Mouse (Mus musculus) heart, embryonic 15.5 days (tissue): ENCODE measurements around the gene Pwwp2b. TPM values are rescaled to one million over a fixed set of nuclear protein-coding genes. Genes with fewer than 3 reads are reported as not detected.

ENCODE experiments used
- ATAC-seq: fragments of 200-750 bp; cut with Nextera tagmentation; replicated peaks from 2 replicates; pipeline ENCODE4 v1.8.0; 2017; ENCODE audit warnings: low read depth, moderate TSS enrichment; ENCODE audit not compliant: insufficient number of reproducible peaks, insufficient read depth, low FRiP score
- H3K27ac ChIP-seq: fragments of 300-500 bp; sonication (generic); 2 replicates; pipeline ENCODE4 v1.5.1; 2015; ENCODE audit warnings: mild to moderate bottlenecking, inconsistent platforms
- H3K27me3 ChIP-seq: fragments of 300-500 bp; sonication (generic); 2 replicates; pipeline ENCODE4 v1.6.1; 2015; ENCODE audit warnings: inconsistent platforms
- H3K36me3 ChIP-seq: fragments of 300-500 bp; sonication (generic); 2 replicates; pipeline ENCODE4 v1.6.1; 2015; ENCODE audit warnings: mild to moderate bottlenecking, inconsistent platforms
- H3K4me1 ChIP-seq: fragments of 300-500 bp; sonication (generic); replicated peaks from 2 replicates; pipeline ENCODE4 v1.6.1; 2015; ENCODE audit warnings: inconsistent platforms
- H3K4me2 ChIP-seq: fragments of 300-500 bp; sonication (generic); 2 replicates; pipeline ENCODE4 v1.6.1; 2015; ENCODE audit warnings: inconsistent platforms, mild to moderate bottlenecking, moderate library complexity
- H3K4me3 ChIP-seq: fragments of 300-500 bp; sonication (generic); 2 replicates; pipeline ENCODE4 v1.5.1; 2015; ENCODE audit warnings: mild to moderate bottlenecking, inconsistent platforms
- H3K9ac ChIP-seq: fragments of 300-500 bp; sonication (generic); 2 replicates; pipeline ENCODE4 v1.6.1; 2015; ENCODE audit warnings: mild to moderate bottlenecking, inconsistent platforms
- H3K9me3 ChIP-seq: fragments of 300-500 bp; sonication (generic); replicated peaks from 2 replicates; pipeline ENCODE4 v1.6.1; 2016; ENCODE audit warnings: inconsistent platforms
- WGBS: fragments of 180-500 bp; shearing (Covaris S2); methylation state at CpG from one replicate; pipeline ENCODE4 v1.1.7; 2015; ENCODE audit warnings: mixed read lengths; 5-methylcytosine and 5-hydroxymethylcytosine counted together
- polyA plus RNA-seq: library from polyadenylated mRNA; unstranded; fragments of >200 nt; fragmentation: Nextera tagmentation; extraction: Ambion mirVana; gene quantifications from 2 replicates; pipeline ENCODE4 v1.2.1, GENCODE M21; 2015

Gene Pwwp2b
- polyA plus RNA-seq, 1 experiment from 2014 or later: 7.0 TPM

DNA sequence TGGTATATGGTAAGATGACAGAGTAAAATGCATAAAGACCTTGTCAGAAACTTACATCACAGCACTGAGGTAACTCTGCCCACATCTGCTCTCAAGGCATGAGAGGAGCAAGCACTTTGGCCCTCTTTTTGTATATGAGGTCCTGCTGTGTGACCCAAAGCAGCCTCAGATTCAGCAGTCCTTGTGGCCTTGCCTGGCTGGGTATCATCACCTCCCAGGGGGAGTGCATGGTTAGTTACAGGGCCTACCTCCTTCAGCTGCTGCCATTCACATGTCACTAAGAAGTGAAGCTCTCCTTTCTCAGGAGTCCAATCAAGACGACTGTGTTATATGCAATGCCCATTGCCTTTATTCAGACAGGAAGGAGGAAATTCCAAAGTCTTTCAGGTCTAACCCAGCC is 32.8 kb upstream of the Pwwp2b start:
- Histone ChIP-seq H3K36me3 (no peaks in the 10 kb centered on the region), H3K4me1 (peaks cover 27% of the 10 kb centered on the region), H3K27me3 (no peaks in the 10 kb centered on the region), H3K27ac (no peak overlapping the region), H3K4me2 (no peak overlapping the region), H3K9ac (no peak overlapping the region), H3K9me3 (no peaks in the 10 kb centered on the region), H3K4me3 (no peak overlapping the region)
- 52% methylated on average over 1 of the region's 1 CpGs for WGBS
- no peak for ATAC-seq

GRCm38 (mm10) chr7:139215946-139216345 is 32.3 kb upstream of the Pwwp2b start:
- 85% methylated on average over 7 of the region's 7 CpGs for WGBS
- Histone ChIP-seq H3K4me1 (peaks cover 27% of the 10 kb centered on the region), H3K27ac (no peak overlapping the region), H3K9ac (no peak overlapping the region), H3K36me3 (no peaks in the 10 kb centered on the region), H3K4me2 (no peak overlapping the region), H3K4me3 (no peak overlapping the region), H3K27me3 (no peaks in the 10 kb centered on the region), H3K9me3 (no peaks in the 10 kb centered on the region)
- no peak for ATAC-seq

DNA sequence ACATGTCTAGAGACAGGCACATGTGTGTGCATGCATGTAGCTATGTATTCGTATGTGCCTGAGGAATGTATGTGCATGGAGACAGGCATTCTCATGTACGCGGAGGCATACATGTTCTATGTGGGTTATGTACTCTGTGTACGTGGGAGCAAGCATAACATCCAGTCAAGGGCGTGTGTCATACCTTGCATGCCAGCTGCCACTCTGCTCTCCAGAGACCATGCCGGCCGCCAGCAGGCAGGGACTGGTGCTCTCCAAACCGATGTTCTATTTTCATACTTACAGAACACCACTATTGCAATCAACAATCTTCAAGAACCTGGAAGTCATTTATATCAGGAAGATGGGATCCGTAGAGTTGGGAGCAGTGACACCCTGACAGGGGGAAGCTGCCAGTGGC is 31.8 kb upstream of the Pwwp2b start:
- 64% methylated on average over 9 of the region's 9 CpGs for WGBS
- peak overlapping the region; percentile 51; the same call in 1 of the 2 replicates for H3K27ac ChIP-seq

GRCm38 (mm10) chr7:139217046-139217445 is 31.2 kb upstream of the Pwwp2b start:
- Histone ChIP-seq H3K27ac (0 out of 2 replicates have a peak overlapping the region, but pooled peaks have one; percentile 51), H3K27me3 (no peaks in the 10 kb centered on the region), H3K4me2 (no peak overlapping the region), H3K36me3 (no peaks in the 10 kb centered on the region), H3K9me3 (no peaks in the 10 kb centered on the region), H3K9ac (no peak overlapping the region), H3K4me3 (no peak overlapping the region), H3K4me1 (peaks cover 27% of the 10 kb centered on the region)
- 76% methylated on average over 7 of the region's 7 CpGs for WGBS
- no peak for ATAC-seq

More for the DNA sequence above, 31.8 kb upstream of the Pwwp2b start:
- no peak for ATAC-seq
- Histone ChIP-seq H3K4me1 (peaks cover 27% of the 10 kb centered on the region), H3K36me3 (no peaks in the 10 kb centered on the region), H3K9me3 (no peaks in the 10 kb centered on the region), H3K4me2 (no peak overlapping the region), H3K4me3 (no peak overlapping the region), H3K9ac (no peak overlapping the region), H3K27me3 (no peaks in the 10 kb centered on the region)

DNA sequence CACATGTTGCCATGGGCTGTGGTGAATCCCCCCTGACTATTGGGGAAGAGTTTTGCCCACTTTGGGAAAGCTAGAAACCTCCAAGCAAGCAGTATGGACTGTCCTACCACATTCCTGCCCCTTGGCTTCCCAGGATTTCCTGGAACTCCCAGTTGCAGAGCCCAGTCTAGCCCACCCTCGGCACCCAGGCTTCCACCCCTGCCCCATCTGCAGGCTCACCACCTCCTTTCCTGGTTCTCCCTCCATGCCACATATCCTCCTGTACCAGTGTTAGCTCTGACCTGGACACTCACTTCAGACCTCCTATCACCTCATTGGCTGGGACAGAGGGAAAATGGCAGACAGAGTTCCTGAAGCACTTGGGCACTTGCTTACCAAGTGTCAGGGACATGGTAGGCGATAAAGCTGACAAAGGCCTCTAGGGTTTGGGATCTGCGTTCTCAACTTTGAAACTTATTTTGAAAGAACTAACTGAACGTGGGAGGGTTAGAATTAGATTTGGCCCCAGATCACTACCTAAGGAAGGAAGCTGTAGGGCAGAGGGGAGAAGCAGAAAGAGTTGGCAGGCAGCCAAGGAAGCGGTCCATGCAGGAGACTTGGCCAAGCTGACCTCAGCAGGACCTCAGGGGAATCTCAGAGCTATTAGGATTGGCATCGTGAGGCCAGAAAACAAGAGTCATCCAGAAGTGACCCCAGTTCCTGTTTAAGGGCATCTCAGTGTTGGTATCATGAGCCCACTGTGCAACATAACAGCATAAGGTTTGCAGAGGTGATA is 29.5 kb upstream of the Pwwp2b start:
- no peak overlapping the region for H3K9ac ChIP-seq
- no peaks in the 10 kb centered on the region for H3K36me3 ChIP-seq
- WGBS: 38% methylated on average over 6 of the region's 6 CpGs
- no peaks in the 10 kb centered on the region for H3K9me3 ChIP-seq
- no peak overlapping the region for H3K4me3 ChIP-seq
- H3K4me1 ChIP-seq: peaks cover 19% of the 10 kb centered on the region
- H3K27ac ChIP-seq: 0 out of 2 replicates have a peak overlapping the region, but pooled peaks have one; percentile 44
- ATAC-seq: no peak
- no peaks in the 10 kb centered on the region for H3K27me3 ChIP-seq
- H3K4me2 ChIP-seq: no peak overlapping the region

- no peaks in the 10 kb centered on the region for H3K36me3 ChIP-seq
- no peak for ATAC-seq
- H3K4me2 ChIP-seq: no peak overlapping the region
- 0 out of 2 replicates have a peak overlapping the region, but pooled peaks have one; percentile 44 for H3K27ac ChIP-seq
- H3K9ac ChIP-seq: no peak overlapping the region
- H3K9me3 ChIP-seq: no peaks in the 10 kb centered on the region
- no peak overlapping the region for H3K4me3 ChIP-seq
- H3K27me3 ChIP-seq: no peaks in the 10 kb centered on the region
- peaks cover 17% of the 10 kb centered on the region for H3K4me1 ChIP-seq
- WGBS: 82% methylated on average over 5 of the region's 5 CpGs
These were observed 28.8 kb upstream of the Pwwp2b start for GRCm38 (mm10) chr7:139219486-139219885.

GRCm38 (mm10) chr7:139220303-139220702 is 28.0 kb upstream of the Pwwp2b start:
- Histone ChIP-seq H3K9me3 (no peaks in the 10 kb centered on the region), H3K4me1 (peaks cover 22% of the 10 kb centered on the region), H3K27ac (no peak overlapping the region), H3K4me2 (no peak overlapping the region), H3K4me3 (no peak overlapping the region), H3K9ac (no peak overlapping the region), H3K36me3 (no peaks in the 10 kb centered on the region), H3K27me3 (no peaks in the 10 kb centered on the region)
- WGBS: 36% methylated on average over 2 of the region's 2 CpGs
- no peak for ATAC-seq

- no peak for ATAC-seq
- WGBS: 69% methylated on average over 5 of the region's 5 CpGs
- no peaks in the 10 kb centered on the region for H3K9me3 ChIP-seq
- H3K4me3 ChIP-seq: no peak overlapping the region
- no peaks in the 10 kb centered on the region for H3K36me3 ChIP-seq
- H3K4me2 ChIP-seq: no peak overlapping the region
- H3K4me1 ChIP-seq: peaks cover 22% of the 10 kb centered on the region
- no peak overlapping the region for H3K9ac ChIP-seq
- H3K27ac ChIP-seq: no peak overlapping the region
- no peaks in the 10 kb centered on the region for H3K27me3 ChIP-seq
These were observed 27.2 kb upstream of the Pwwp2b start for GRCm38 (mm10) chr7:139221072-139221471.

DNA sequence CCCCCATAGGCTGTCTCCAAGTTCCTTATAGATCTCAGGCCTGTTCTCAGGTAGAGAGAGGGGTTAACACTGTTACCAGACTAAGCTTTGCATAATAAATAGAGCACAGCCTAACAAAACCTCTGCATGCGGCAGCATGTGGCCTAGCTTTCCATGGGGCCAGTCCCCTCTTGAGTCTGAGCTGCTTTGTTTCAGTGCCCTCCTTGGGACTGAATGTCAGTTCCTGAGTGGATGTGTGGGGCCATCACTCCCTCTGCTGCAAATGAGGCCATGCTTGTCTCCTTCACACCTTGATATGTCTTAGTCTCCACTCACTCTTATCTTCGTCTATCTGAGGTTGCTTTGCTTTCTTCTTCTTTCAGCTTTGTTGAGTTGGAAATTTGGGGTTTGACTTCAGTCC is 26.4 kb upstream of the Pwwp2b start:
- H3K27ac ChIP-seq: no peak overlapping the region
- no peak overlapping the region for H3K9ac ChIP-seq
- H3K36me3 ChIP-seq: no peaks in the 10 kb centered on the region
- no peak for ATAC-seq
- no peak overlapping the region for H3K4me2 ChIP-seq
- H3K27me3 ChIP-seq: no peaks in the 10 kb centered on the region
- peaks cover 21% of the 10 kb centered on the region for H3K4me1 ChIP-seq
- H3K4me3 ChIP-seq: no peak overlapping the region
- H3K9me3 ChIP-seq: no peaks in the 10 kb centered on the region
- WGBS: 89% methylated on average over 2 of the region's 2 CpGs

DNA sequence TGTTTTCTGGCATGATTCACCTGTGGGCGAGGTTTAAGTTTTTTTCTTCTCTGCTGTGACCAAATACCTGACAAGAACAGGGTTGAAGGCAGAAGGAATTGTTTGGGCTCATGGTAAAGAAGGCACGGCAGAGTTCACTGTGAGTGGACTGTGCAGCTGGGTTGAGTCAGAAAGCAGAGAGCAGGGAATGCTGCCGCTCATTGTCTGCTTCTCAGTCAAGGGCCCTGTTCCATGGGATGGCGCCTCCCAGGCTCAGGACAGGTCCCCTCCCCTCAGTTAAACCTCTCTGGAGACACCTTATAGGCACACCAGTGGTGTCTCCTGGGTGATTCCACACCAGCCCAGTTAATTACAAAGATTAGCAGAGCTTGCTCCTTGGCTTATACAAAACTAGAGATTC is 25.9 kb upstream of the Pwwp2b start:
- Histone ChIP-seq H3K36me3 (no peaks in the 10 kb centered on the region), H3K4me2 (no peak overlapping the region), H3K4me3 (no peak overlapping the region), H3K9ac (no peak overlapping the region), H3K27ac (no peak overlapping the region), H3K27me3 (no peaks in the 10 kb centered on the region), H3K4me1 (peaks cover 23% of the 10 kb centered on the region), H3K9me3 (no peaks in the 10 kb centered on the region)
- 81% methylated on average over 4 of the region's 4 CpGs for WGBS
- no peak for ATAC-seq

DNA sequence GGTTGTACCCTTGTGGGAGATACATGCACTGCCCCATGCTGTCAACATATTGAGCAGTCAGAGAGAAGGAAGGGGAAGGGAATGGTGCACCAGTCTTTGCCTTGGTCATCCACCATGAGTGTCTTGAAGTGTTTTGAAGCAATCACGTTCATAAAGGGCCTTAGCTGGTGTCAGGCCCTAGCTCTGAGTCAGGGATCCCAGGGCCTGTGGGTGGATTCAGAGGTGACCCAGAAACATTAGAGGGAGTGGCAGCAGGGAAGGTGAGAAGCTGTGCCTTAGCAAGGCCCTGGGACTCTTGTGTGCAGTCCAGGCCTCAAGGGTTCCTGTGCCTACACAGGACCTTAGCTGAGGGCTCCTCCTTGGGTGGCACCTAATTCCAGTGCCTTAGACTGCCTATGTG is 24.2 kb upstream of the Pwwp2b start:
- 65% methylated on average over 1 of the region's 1 CpGs for WGBS
- no peak for ATAC-seq
- Histone ChIP-seq H3K4me3 (no peak overlapping the region), H3K9ac (no peak overlapping the region), H3K27ac (no peak overlapping the region), H3K9me3 (no peaks in the 10 kb centered on the region), H3K4me1 (peaks cover 34% of the 10 kb centered on the region), H3K27me3 (no peaks in the 10 kb centered on the region), H3K4me2 (no peak overlapping the region), H3K36me3 (no peaks in the 10 kb centered on the region)

GRCm38 (mm10) chr7:139224725-139225124 is 23.6 kb upstream of the Pwwp2b start:
- no peaks in the 10 kb centered on the region for H3K9me3 ChIP-seq
- no peak for ATAC-seq
- no peak overlapping the region for H3K9ac ChIP-seq
- H3K36me3 ChIP-seq: no peaks in the 10 kb centered on the region
- H3K27me3 ChIP-seq: no peaks in the 10 kb centered on the region
- H3K4me1 ChIP-seq: peaks cover 36% of the 10 kb centered on the region
- H3K27ac ChIP-seq: peak overlapping the region; percentile 50; the same call in 1 of the 2 replicates
- no peak overlapping the region for H3K4me3 ChIP-seq
- no peak overlapping the region for H3K4me2 ChIP-seq
- 41% methylated on average over 8 of the region's 8 CpGs for WGBS
